Mouse (Mus musculus): ENCODE data around the gene Cyb5rl. TPM values are rescaled to one million over a fixed set of nuclear protein-coding genes. Genes with fewer than 3 reads are reported as not detected.
"Not testable (repeated sequence)": the region's sequence is repeated elsewhere in the genome, so short reads cannot be mapped to it uniquely, and the experiment has no call there.

The Cyb5rl gene
- polyA plus RNA-seq, 1 experiment from 2014 or later, result 8.1 TPM

DNA sequence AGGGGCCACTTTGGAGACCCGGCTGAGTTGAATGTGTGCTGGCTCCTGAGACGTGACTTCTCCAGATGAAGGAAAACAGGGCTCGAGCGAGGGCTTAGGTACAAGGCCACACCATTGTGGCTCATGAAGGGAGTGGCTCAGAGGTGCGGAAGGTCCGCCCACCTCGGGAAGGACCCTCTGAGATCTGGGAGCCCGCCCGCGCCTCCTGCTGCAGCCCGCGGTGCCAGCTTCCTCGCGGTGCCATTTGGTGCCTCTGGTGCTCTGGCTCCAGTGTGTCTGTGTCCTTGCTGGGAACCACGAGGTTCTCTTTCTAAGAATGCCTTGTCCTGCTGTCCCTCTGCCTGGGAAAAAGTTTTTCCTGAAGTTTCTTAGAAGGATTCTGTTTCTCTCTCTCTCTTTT, 31.1 kb downstream of the Cyb5rl start:
- Histone ChIP-seq H3K36me3 (replicated peaks) (no peaks in the 10 kb centered on the region), H3K9me3 (no peaks in the 10 kb centered on the region), H3K4me1 (peaks cover 70% of the 10 kb centered on the region), H3K27ac (replicated peaks) (peak overlapping the region; percentile 8), H3K4me3 (no peak overlapping the region), H3K27me3 (replicated peaks; ENCODE audit: low read depth, poor library complexity, severe bottlenecking) (no peaks in the 10 kb centered on the region)
- DNase-seq (ENCODE audit: low spot score), result no peak
- 59% methylated on average over 15 of the region's 15 CpGs for WGBS

GRCm38 (mm10) chr4:107098375-107098774, 31.6 kb downstream of the Cyb5rl start:
- Histone ChIP-seq H3K27me3 (replicated peaks; ENCODE audit: low read depth, poor library complexity, severe bottlenecking) (no peaks in the 10 kb centered on the region), H3K9me3 (no peaks in the 10 kb centered on the region), H3K4me1 (peaks cover 69% of the 10 kb centered on the region), H3K27ac (replicated peaks) (0 out of 2 replicates have a peak overlapping the region, but pooled peaks have one; percentile 40), H3K4me3 (no peak overlapping the region), H3K36me3 (replicated peaks) (no peaks in the 10 kb centered on the region)
- no peak for DNase-seq (ENCODE audit: low spot score)
- WGBS, result 54% methylated on average over 10 of the region's 10 CpGs

DNA sequence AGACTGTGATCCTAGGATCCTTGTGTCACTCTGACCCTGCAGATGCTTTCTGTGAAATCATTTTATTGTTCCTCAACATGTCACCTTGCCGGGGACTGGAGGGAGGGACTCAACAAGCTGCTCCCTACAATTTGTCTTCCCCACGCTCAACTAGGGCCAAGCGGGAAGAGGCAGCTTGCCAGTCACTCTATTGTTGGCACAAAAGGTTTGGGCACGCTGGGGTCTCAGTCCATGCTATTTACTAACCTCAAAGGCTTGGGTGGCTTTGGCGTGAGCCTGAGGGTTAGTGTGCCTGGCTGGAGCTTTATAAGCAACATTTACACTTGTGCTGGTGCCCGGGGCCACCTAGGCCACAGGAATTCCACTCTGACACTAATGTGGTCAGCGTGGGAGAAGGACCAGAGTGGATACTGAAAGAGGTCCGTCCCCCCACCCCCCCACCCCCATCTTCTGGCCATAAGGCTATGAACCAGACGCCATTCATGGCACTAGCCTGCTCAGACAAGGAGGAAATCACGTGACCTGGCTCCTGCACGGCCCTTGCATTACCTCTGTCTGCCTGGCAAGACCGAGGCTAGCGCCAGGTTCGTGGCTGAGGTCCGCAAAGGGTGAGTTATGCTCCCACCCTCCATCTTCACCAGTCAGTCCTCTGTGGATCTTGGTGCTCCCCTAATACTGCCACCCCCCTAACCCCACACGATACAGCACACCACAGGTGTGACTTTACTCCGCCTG, 32.2 kb downstream of the Cyb5rl start:
- 82% methylated on average over 17 of the region's 17 CpGs for WGBS
- H3K27ac ChIP-seq (replicated peaks), result peak overlapping the region; percentile 57; the same call in 1 of the 2 replicates
- H3K36me3 ChIP-seq (replicated peaks), result no peaks in the 10 kb centered on the region
- H3K4me3 ChIP-seq, result no peak overlapping the region
- no peaks in the 10 kb centered on the region for H3K27me3 ChIP-seq (replicated peaks; ENCODE audit: low read depth, poor library complexity, severe bottlenecking)
- H3K4me1 ChIP-seq, result peaks cover 65% of the 10 kb centered on the region
- no peaks in the 10 kb centered on the region for H3K9me3 ChIP-seq
- no peak for DNase-seq (ENCODE audit: low spot score)

DNA sequence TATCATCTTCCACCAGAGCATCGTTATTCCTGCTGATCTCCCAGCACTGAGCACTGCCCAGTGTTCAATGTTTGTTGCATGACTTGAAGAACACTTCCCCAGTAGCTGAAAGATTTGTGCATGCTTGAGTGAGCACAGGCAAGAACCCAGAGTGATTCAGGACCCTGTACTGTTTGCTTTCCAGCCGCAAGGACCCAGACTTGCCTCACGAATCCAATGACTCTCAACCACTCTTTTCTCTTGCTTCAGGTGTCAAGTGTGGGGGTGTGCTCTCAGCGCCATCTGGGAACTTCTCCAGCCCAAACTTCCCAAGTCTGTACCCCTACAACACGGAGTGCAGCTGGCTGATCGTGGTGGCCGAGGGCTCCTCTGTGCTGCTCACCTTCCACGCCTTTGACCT, 35.4 kb downstream of the Cyb5rl start:
- H3K4me1 ChIP-seq, result peaks cover 45% of the 10 kb centered on the region
- peak overlapping the region; percentile 35; the same call in 1 of the 2 replicates for H3K27ac ChIP-seq (replicated peaks)
- WGBS, result 75% methylated on average over 8 of the region's 8 CpGs

GRCm38 (mm10) chr4:107106777-107107176, 40.0 kb downstream of the Cyb5rl start:
- no peak overlapping the region for H3K4me3 ChIP-seq
- peaks cover 44% of the 10 kb centered on the region for H3K4me1 ChIP-seq
- 89% methylated on average over 16 of the region's 16 CpGs for WGBS
- no peaks in the 10 kb centered on the region for H3K36me3 ChIP-seq (replicated peaks)
- H3K27ac ChIP-seq (replicated peaks), result peak overlapping the region; percentile 42; the same call in 1 of the 2 replicates
- H3K27me3 ChIP-seq (replicated peaks; ENCODE audit: low read depth, poor library complexity, severe bottlenecking), result no peaks in the 10 kb centered on the region
- H3K9me3 ChIP-seq, result no peaks in the 10 kb centered on the region
- no peak for DNase-seq (ENCODE audit: low spot score)

More for the DNA sequence above, 35.4 kb downstream of the Cyb5rl start:
- Histone ChIP-seq H3K27me3 (replicated peaks; ENCODE audit: low read depth, poor library complexity, severe bottlenecking) (no peaks in the 10 kb centered on the region), H3K4me3 (no peak overlapping the region), H3K36me3 (replicated peaks) (no peaks in the 10 kb centered on the region), H3K9me3 (no peaks in the 10 kb centered on the region)
- no peak for DNase-seq (ENCODE audit: low spot score)

- H3K4me1 ChIP-seq, result peaks cover 31% of the 10 kb centered on the region
- H3K36me3 ChIP-seq (replicated peaks), result no peaks in the 10 kb centered on the region
- no peaks in the 10 kb centered on the region for H3K27me3 ChIP-seq (replicated peaks; ENCODE audit: low read depth, poor library complexity, severe bottlenecking)
- H3K4me3 ChIP-seq, result no peak overlapping the region
- peak; percentile 38 for DNase-seq (ENCODE audit: low spot score)
- H3K27ac ChIP-seq (replicated peaks), result peak overlapping the region; percentile 42
- 65% methylated on average over 13 of the region's 13 CpGs for WGBS
- H3K9me3 ChIP-seq, result no peaks in the 10 kb centered on the region
Measured at GRCm38 (mm10) chr4:107108291-107108731, 41.5 kb downstream of the Cyb5rl start.

- WGBS, result 93% methylated on average over 6 of the region's 6 CpGs
- H3K4me3 ChIP-seq; DNase-seq (ENCODE audit: low spot score); H3K27ac ChIP-seq (replicated peaks); H3K27me3 ChIP-seq (replicated peaks; ENCODE audit: low read depth, poor library complexity, severe bottlenecking); H3K9me3 ChIP-seq; H3K36me3 ChIP-seq (replicated peaks): not testable (repeated sequence)
- peaks cover 33% of the 10 kb centered on the region for H3K4me1 ChIP-seq
Measured at GRCm38 (mm10) chr4:107109181-107109580, 42.4 kb downstream of the Cyb5rl start.

GRCm38 (mm10) chr4:107114278-107114677, 47.5 kb downstream of the Cyb5rl start:
- no peaks in the 10 kb centered on the region for H3K36me3 ChIP-seq (replicated peaks)
- 57% methylated on average over 8 of the region's 8 CpGs for WGBS
- peaks cover 22% of the 10 kb centered on the region for H3K4me1 ChIP-seq
- no peaks in the 10 kb centered on the region for H3K27me3 ChIP-seq (replicated peaks; ENCODE audit: low read depth, poor library complexity, severe bottlenecking)
- H3K4me3 ChIP-seq, result no peak overlapping the region
- no peak for DNase-seq (ENCODE audit: low spot score)
- H3K9me3 ChIP-seq, result no peaks in the 10 kb centered on the region
- H3K27ac ChIP-seq (replicated peaks), result no peak overlapping the region

- H3K36me3 ChIP-seq (replicated peaks), result no peaks in the 10 kb centered on the region
- H3K4me3 ChIP-seq, result no peak overlapping the region
- no peaks in the 10 kb centered on the region for H3K27me3 ChIP-seq (replicated peaks; ENCODE audit: low read depth, poor library complexity, severe bottlenecking)
- no peak overlapping the region; the same call in 1 of the 2 replicates for H3K27ac ChIP-seq (replicated peaks)
- H3K9me3 ChIP-seq, result no peaks in the 10 kb centered on the region
- peaks cover 36% of the 10 kb centered on the region for H3K4me1 ChIP-seq
- 84% methylated on average over 2 of the region's 2 CpGs for WGBS
- no peak for DNase-seq (ENCODE audit: low spot score)
Measured at GRCm38 (mm10) chr4:107117741-107118385, 51.1 kb downstream of the Cyb5rl start.

DNA sequence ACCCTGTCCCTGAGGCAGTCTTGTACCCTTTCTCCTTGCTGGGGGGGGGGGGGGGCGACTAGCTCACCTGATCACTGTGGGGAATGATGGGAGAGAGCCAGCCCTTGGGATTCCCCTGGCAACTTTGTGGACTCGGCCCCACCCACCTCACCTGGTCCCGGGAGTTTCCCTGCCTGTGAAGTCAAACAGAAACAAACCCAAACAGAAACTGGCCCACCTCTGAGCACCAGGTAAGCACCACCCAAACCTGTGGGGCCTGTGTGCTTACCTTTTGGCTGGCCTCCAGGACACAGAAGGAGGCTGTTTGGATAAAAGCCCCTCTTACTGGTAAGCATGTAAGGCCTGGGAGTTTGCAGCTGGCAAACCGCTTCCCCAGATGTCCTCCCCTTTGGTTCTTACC, 52.3 kb downstream of the Cyb5rl start:
- no peak for DNase-seq (ENCODE audit: low spot score)
- peaks cover 37% of the 10 kb centered on the region for H3K4me1 ChIP-seq
- H3K9me3 ChIP-seq, result no peaks in the 10 kb centered on the region
- WGBS, result 51% methylated on average over 4 of the region's 4 CpGs
- peak overlapping the region; percentile 24; the same call in 1 of the 2 replicates for H3K27ac ChIP-seq (replicated peaks)
- no peaks in the 10 kb centered on the region for H3K36me3 ChIP-seq (replicated peaks)
- no peak overlapping the region for H3K4me3 ChIP-seq
- no peaks in the 10 kb centered on the region for H3K27me3 ChIP-seq (replicated peaks; ENCODE audit: low read depth, poor library complexity, severe bottlenecking)

- no peak for DNase-seq (ENCODE audit: low spot score)
- no peaks in the 10 kb centered on the region for H3K9me3 ChIP-seq
- WGBS, result 93% methylated on average over 6 of the region's 6 CpGs
- H3K27ac ChIP-seq (replicated peaks), result peak overlapping the region; percentile 75
- no peaks in the 10 kb centered on the region for H3K36me3 ChIP-seq (replicated peaks)
- 0 out of 2 replicates have a peak, but pooled peaks cover 7% of the 10 kb centered on the region for H3K27me3 ChIP-seq (replicated peaks; ENCODE audit: low read depth, poor library complexity, severe bottlenecking)
- peaks cover 39% of the 10 kb centered on the region for H3K4me1 ChIP-seq
- no peak overlapping the region for H3K4me3 ChIP-seq
Measured at GRCm38 (mm10) chr4:107120676-107121075, 53.9 kb downstream of the Cyb5rl start.

GRCm38 (mm10) chr4:107121165-107121943, 54.6 kb downstream of the Cyb5rl start:
- DNase-seq (ENCODE audit: low spot score), result peak; percentile 80
- 0 out of 2 replicates have a peak, but pooled peaks cover 8% of the 10 kb centered on the region for H3K27me3 ChIP-seq (replicated peaks; ENCODE audit: low read depth, poor library complexity, severe bottlenecking)
- H3K4me3 ChIP-seq, result no peak overlapping the region
- H3K4me1 ChIP-seq, result peaks cover 41% of the 10 kb centered on the region
- H3K36me3 ChIP-seq (replicated peaks), result no peaks in the 10 kb centered on the region
- no peaks in the 10 kb centered on the region for H3K9me3 ChIP-seq
- peak overlapping the region; percentile 75 for H3K27ac ChIP-seq (replicated peaks)
- 67% methylated on average over 12 of the region's 12 CpGs for WGBS

Data from embryonic facial prominence, embryonic 10.5 days (tissue).